In the genomic region with DNA sequence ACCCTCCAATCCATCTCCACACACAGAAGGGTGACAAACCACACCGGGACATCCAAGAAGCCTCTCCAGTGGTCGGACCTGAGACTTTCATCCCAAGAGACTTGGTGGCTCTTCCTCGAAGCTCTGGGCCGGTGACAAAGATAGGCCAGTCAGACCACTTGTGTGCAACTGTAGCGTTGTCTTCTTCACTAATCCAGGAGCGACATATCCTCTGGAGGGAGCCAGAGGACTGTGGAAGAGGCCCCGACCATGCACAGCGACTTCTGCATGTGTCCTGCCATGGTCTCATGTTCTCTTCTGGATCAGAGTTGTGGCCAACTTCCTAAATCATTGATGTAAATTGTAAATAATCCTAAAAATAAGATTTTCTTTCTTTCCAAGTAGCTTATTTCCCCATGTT, we compare ENCODE assay signal across 9 mouse cellular contexts. TPM values are rescaled to one million over a fixed set of nuclear protein-coding genes. Genes with fewer than 3 reads are reported as not detected.
DNase-seq lines count a peak whose midpoint lies in the region; ATAC-seq and TF ChIP-seq lines count a peak whose summit lies in the region.
"Had no signal": no experiment of that assay in that cellular context is flagged by ENCODE, and none has a peak within 500 bp of the region (broad histone marks: within the 10 kb centered on the region; RNA-seq: fewer than 3 reads in every experiment).

No protein-coding gene starts in this region.

- H3K27me3 ChIP-seq in hindbrain, embryonic 10.5 days (ENCODE audit: insufficient read depth, poor library complexity, severe bottlenecking) = peaks cover 14% of the 10 kb centered on the region
- peaks cover 5% of the 10 kb centered on the region; the same call in 1 of the 2 replicates for H3K27me3 ChIP-seq in hindbrain, embryonic 12.5 days
- H3K27me3 ChIP-seq in ES-Bruce4 (ENCODE audit: control insufficient read depth, insufficient read depth, low read length, poor library complexity, severe bottlenecking) = no peaks in the 10 kb centered on the region; the same call in 1 of the 2 replicates
- H3K27me3 ChIP-seq: limb, embryonic 13.5 days had no signal

- no peak overlapping the region for H3K4me2 ChIP-seq in hindbrain, embryonic 12.5 days (replicated peaks)
- H3K4me2 ChIP-seq: limb, embryonic 13.5 days had no signal

- intact Hi-C loops in left cerebral cortex, postnatal 36 days (cut with DNase I) = loop anchor here (5.0 to 10.0 kb wide), 2 partner anchors 316 to 1088 kb away; no protein-coding TSS in a partner anchor

- no peak for TF ChIP-seq EP300 in ES-Bruce4 (IDR thresholded peaks at IDR 0.05; ENCODE audit: insufficient read depth, low read depth, low read length)

- TF ChIP-seq CTCF in ES-Bruce4 (IDR thresholded peaks at IDR 0.05; ENCODE audit: low read depth, low read length) = peak; percentile 54

- H3K9ac ChIP-seq in hindbrain, embryonic 12.5 days = no peak overlapping the region
- no peak overlapping the region for H3K9ac ChIP-seq in ES-Bruce4 (ENCODE audit: low read depth, poor library complexity, severe bottlenecking)
- H3K9ac ChIP-seq: limb, embryonic 13.5 days had no signal

- H3K27ac ChIP-seq in hindbrain, embryonic 10.5 days = no peak overlapping the region
- no peak overlapping the region for H3K27ac ChIP-seq in hindbrain, embryonic 12.5 days
- H3K27ac ChIP-seq in ES-Bruce4 (ENCODE audit: insufficient read depth, low read length) = no peak overlapping the region
- H3K27ac ChIP-seq: limb, embryonic 13.5 days had no signal

- peak; percentile 43 for DNase-seq in hindbrain, embryonic 10.5 days (ENCODE audit: low spot score)
- DNase-seq in embryo, embryonic 11 days = peak; percentile 54
- peak; percentile 56 to 66 for DNase-seq in left cerebral cortex, postnatal 36 days (ENCODE audit: low spot score in 2 of 2)
- DNase-seq in retina, postnatal 7 days (ENCODE audit: low read depth, low spot score) = peak; percentile 39
- no peak for DNase-seq in MN1 (ENCODE audit: low spot score)

- H3K4me1 ChIP-seq in hindbrain, embryonic 10.5 days (replicated peaks) = no peaks in the 10 kb centered on the region
- no peaks in the 10 kb centered on the region for H3K4me1 ChIP-seq in hindbrain, embryonic 12.5 days
- no peaks in the 10 kb centered on the region for H3K4me1 ChIP-seq in ES-Bruce4 (ENCODE audit: control insufficient read depth, insufficient read depth, low read length)
- H3K4me1 ChIP-seq: limb, embryonic 13.5 days had no signal

- no peaks in the 10 kb centered on the region for H3K9me3 ChIP-seq in hindbrain, embryonic 10.5 days
- no peaks in the 10 kb centered on the region for H3K9me3 ChIP-seq in hindbrain, embryonic 12.5 days (replicated peaks)
- H3K9me3 ChIP-seq in ES-Bruce4 (replicated peaks; ENCODE audit: control insufficient read depth, insufficient read depth, low read length, poor library complexity, severe bottlenecking) = no peaks in the 10 kb centered on the region
- H3K9me3 ChIP-seq: limb, embryonic 13.5 days had no signal

- H3K4me3 ChIP-seq in hindbrain, embryonic 10.5 days = no peak overlapping the region
- H3K4me3 ChIP-seq in hindbrain, embryonic 12.5 days = no peak overlapping the region
- H3K4me3 ChIP-seq in ES-Bruce4 (ENCODE audit: low read depth, low read length) = no peak overlapping the region
- H3K4me3 ChIP-seq: limb, embryonic 13.5 days had no signal

- no peak for TF ChIP-seq POLR2A in ES-Bruce4 (IDR thresholded peaks at IDR 0.05; ENCODE audit: insufficient read depth, low read length)

- ATAC-seq in hindbrain, embryonic 12.5 days (ENCODE audit: low FRiP score) = no peak
- ATAC-seq in hematopoietic stem cell, adult 5-6 weeks (replicated peaks in 1 of 2; ENCODE audit: insufficient read depth in 1 of 2, low FRiP score in 2 of 2, low TSS enrichment in 1 of 2, low read depth in 1 of 2, poor library complexity in 2 of 2, severe bottlenecking in 2 of 2) = peak; percentile 73 to 85

- WGBS in hindbrain, embryonic 10.5 days = 66% methylated on average over 8 of the region's 8 CpGs
- 59% methylated on average over 8 of the region's 8 CpGs for WGBS in hindbrain, embryonic 12.5 days

- H3K36me3 ChIP-seq in hindbrain, embryonic 10.5 days = no peaks in the 10 kb centered on the region
- no peaks in the 10 kb centered on the region for H3K36me3 ChIP-seq in hindbrain, embryonic 12.5 days
- H3K36me3 ChIP-seq in ES-Bruce4 (ENCODE audit: control insufficient read depth, insufficient read depth, low read length, poor library complexity, severe bottlenecking) = no peaks in the 10 kb centered on the region
- H3K36me3 ChIP-seq: limb, embryonic 13.5 days had no signal

RNA-seq across cellular contexts. Expression of a gene that starts 21.6 kb away (rescaled TPM):
- polyA plus RNA-seq in hindbrain, embryonic 10.5 days (2016; fragmentation: Nextera tagmentation; extraction: Ambion mirVana) = 242 and 253 TPM in 2 replicates
- 216 TPM in 2 replicates for polyA plus RNA-seq in hindbrain, embryonic 12.5 days (2016; fragmentation: Nextera tagmentation; extraction: Ambion mirVana)
- polyA plus RNA-seq in ES-Bruce4 (2011; ENCODE audit: insufficient read depth, insufficient read length, low read depth, missing spikeins) = 104 and 105 TPM in 2 replicates
- 91.2 and 95.5 TPM in 2 replicates for total RNA-seq in hematopoietic stem cell, adult 5-6 weeks (2017)
- total RNA-seq in left cerebral cortex, postnatal 36 days (2021) = 100 to 1,000 TPM; 140 to 157 TPM
